Mouse (Mus musculus) embryonic facial prominence, embryonic 11.5 days (tissue): Measurements from ENCODE around the gene Arhgef6. TPM values are rescaled to one million over a fixed set of nuclear protein-coding genes. Genes with fewer than 3 reads are reported as not detected.

Experiments
- ATAC-seq: fragments of 200-750 bp; cut with Nextera tagmentation; replicated peaks from 2 replicates; pipeline ENCODE4 v1.8.0; 2017; ENCODE audit warnings: low read depth; ENCODE audit not compliant: insufficient number of reproducible peaks, low FRiP score, low TSS enrichment
- DNase-seq: peaks from one replicate; pipeline ENCODE4 v3.0.0-alpha.2; 2015; ENCODE audit warnings: low spot score
- H3K27ac ChIP-seq: fragments of 300-500 bp; sonication (generic); replicated peaks from 2 replicates; pipeline ENCODE4 v1.5.1; 2014; ENCODE audit warnings: mild to moderate bottlenecking, low read depth, low read length, control low read depth
- H3K27me3 ChIP-seq: fragments of 300-500 bp; sonication (generic); 2 replicates; pipeline ENCODE4 v1.6.1; 2014; ENCODE audit warnings: mild to moderate bottlenecking, low read length, moderate library complexity, mixed read lengths; ENCODE audit not compliant: control insufficient read depth, insufficient read depth
- H3K36me3 ChIP-seq: fragments of 300-500 bp; sonication (generic); replicated peaks from 2 replicates; pipeline ENCODE4 v1.6.1; 2014; ENCODE audit warnings: low read depth, mild to moderate bottlenecking, low read length, moderate library complexity, mixed read lengths; ENCODE audit not compliant: control insufficient read depth, insufficient read depth
- H3K4me1 ChIP-seq: fragments of 300-500 bp; sonication (generic); 2 replicates; pipeline ENCODE4 v1.6.1; 2014; ENCODE audit warnings: low read length, mixed read lengths; ENCODE audit not compliant: control insufficient read depth, insufficient read depth
- H3K4me2 ChIP-seq: fragments of 300-500 bp; sonication (generic); 2 replicates; pipeline ENCODE4 v1.6.1; 2014; ENCODE audit warnings: low read depth, mild to moderate bottlenecking, control low read depth, low read length, moderate library complexity
- H3K4me3 ChIP-seq: fragments of 300-500 bp; sonication (generic); 2 replicates; pipeline ENCODE4 v1.5.1; 2014; ENCODE audit warnings: low read depth, low read length, control low read depth
- H3K9ac ChIP-seq: fragments of 300-500 bp; sonication (generic); replicated peaks from 2 replicates; pipeline ENCODE4 v1.6.1; 2014; ENCODE audit warnings: mild to moderate bottlenecking, control low read depth, low read length
- H3K9me3 ChIP-seq: fragments of 300-500 bp; sonication (generic); replicated peaks from 2 replicates; pipeline ENCODE4 v1.6.1; 2016; ENCODE audit warnings: mild to moderate bottlenecking, low read length, inconsistent platforms, mixed read lengths; ENCODE audit not compliant: control insufficient read depth
- WGBS: fragments of 180-500 bp; shearing (Covaris S2); extraction: QIAGEN DNeasy Blood & Tissue Kit; methylation state at CpG from one replicate; pipeline ENCODE4 v1.1.7; 2014; 5-methylcytosine and 5-hydroxymethylcytosine counted together
- polyA plus RNA-seq: library from polyadenylated mRNA; unstranded; fragments of >200 nt; fragmentation: Nextera tagmentation; extraction: Ambion mirVana; gene quantifications from 2 replicates; pipeline ENCODE4 v1.2.1, GENCODE M21; 2014

Gene Arhgef6
- 7.2 and 7.3 TPM in 2 replicates for polyA plus RNA-seq

- no peaks in the 10 kb centered on the region for H3K27me3 ChIP-seq
- H3K27ac ChIP-seq, result no peak within 1 kb of the TSS
- WGBS, result 66% methylated on average over 18 of the region's 18 CpGs
- H3K9ac ChIP-seq, result no peak within 1 kb of the TSS
- DNase-seq (no peak), ATAC-seq (no peak)
- H3K36me3 ChIP-seq, result no peaks in the 10 kb centered on the region
- no peak within 1 kb of the TSS for H3K4me2 ChIP-seq
- H3K4me1 ChIP-seq, result no peaks in the 10 kb centered on the region
- no peak within 1 kb of the TSS for H3K4me3 ChIP-seq
- no peaks in the 10 kb centered on the region for H3K9me3 ChIP-seq
These were observed at the start of gene Arhgef6 for GRCm38 (mm10) chrX:57338371-57339211. Arhgef6 (minus strand) TSS chrX:57338729.

- no peaks in the 10 kb centered on the region for H3K36me3 ChIP-seq
- 79% methylated on average over 5 of the region's 5 CpGs for WGBS
- ATAC-seq, result no peak
These were observed 42.4 kb upstream of the Arhgef6 start for GRCm38 (mm10) chrX:57380915-57381314.

GRCm38 (mm10) chrX:57378579-57378978, 40.0 kb upstream of the Arhgef6 start:
- ATAC-seq (no peak), DNase-seq (no peak)
- Histone ChIP-seq H3K36me3 (no peaks in the 10 kb centered on the region), H3K27ac (no peak overlapping the region), H3K27me3 (no peaks in the 10 kb centered on the region), H3K4me2 (no peak overlapping the region), H3K4me3 (no peak overlapping the region), H3K4me1 (no peaks in the 10 kb centered on the region), H3K9ac (no peak overlapping the region), H3K9me3 (no peaks in the 10 kb centered on the region)
- 81% methylated on average over 3 of the region's 3 CpGs for WGBS

More at GRCm38 (mm10) chrX:57380915-57381314, 42.4 kb upstream of the Arhgef6 start:
- no peak overlapping the region for H3K9ac ChIP-seq
- H3K27me3 ChIP-seq, result no peaks in the 10 kb centered on the region
- no peak overlapping the region for H3K4me2 ChIP-seq
- no peaks in the 10 kb centered on the region for H3K9me3 ChIP-seq
- no peaks in the 10 kb centered on the region for H3K4me1 ChIP-seq
- DNase-seq, result no peak
- H3K27ac ChIP-seq, result no peak overlapping the region
- no peak overlapping the region for H3K4me3 ChIP-seq

- 76% methylated on average over 3 of the region's 3 CpGs for WGBS
- Histone ChIP-seq H3K27ac (no peak overlapping the region), H3K9ac (no peak overlapping the region), H3K9me3 (no peaks in the 10 kb centered on the region), H3K4me2 (no peak overlapping the region), H3K4me3 (no peak overlapping the region), H3K27me3 (no peaks in the 10 kb centered on the region), H3K4me1 (no peaks in the 10 kb centered on the region), H3K36me3 (no peaks in the 10 kb centered on the region)
- DNase-seq (no peak), ATAC-seq (no peak)
These were observed 38.6 kb upstream of the Arhgef6 start for GRCm38 (mm10) chrX:57377096-57377495.

GRCm38 (mm10) chrX:57374029-57374428, 35.5 kb upstream of the Arhgef6 start:
- no peak overlapping the region for H3K4me2 ChIP-seq
- H3K9ac ChIP-seq, result no peak overlapping the region
- H3K9me3 ChIP-seq, result no peaks in the 10 kb centered on the region
- H3K4me1 ChIP-seq, result no peaks in the 10 kb centered on the region
- no peaks in the 10 kb centered on the region for H3K27me3 ChIP-seq
- no peak for ATAC-seq
- H3K27ac ChIP-seq, result no peak overlapping the region
- no peaks in the 10 kb centered on the region for H3K36me3 ChIP-seq
- no peak for DNase-seq
- WGBS, result 79% methylated on average over 2 of the region's 2 CpGs
- no peak overlapping the region for H3K4me3 ChIP-seq

- Histone ChIP-seq H3K4me1 (no peaks in the 10 kb centered on the region), H3K4me2 (no peak overlapping the region), H3K36me3 (no peaks in the 10 kb centered on the region), H3K27ac (no peak overlapping the region), H3K4me3 (no peak overlapping the region), H3K27me3 (no peaks in the 10 kb centered on the region), H3K9me3 (no peaks in the 10 kb centered on the region), H3K9ac (no peak overlapping the region)
- no peak for ATAC-seq
- no peak for DNase-seq
- 81% methylated on average over 2 of the region's 2 CpGs for WGBS
These were observed 35.0 kb upstream of the Arhgef6 start for GRCm38 (mm10) chrX:57373543-57373942.

- no peak for ATAC-seq
These were observed 34.4 kb upstream of the Arhgef6 start for GRCm38 (mm10) chrX:57372965-57373364.

GRCm38 (mm10) chrX:57364891-57365569, 26.5 kb upstream of the Arhgef6 start:
- no peak overlapping the region for H3K4me2 ChIP-seq
- no peak for DNase-seq
- H3K27ac ChIP-seq, result no peak overlapping the region
- H3K36me3 ChIP-seq, result no peaks in the 10 kb centered on the region
- H3K9me3 ChIP-seq, result no peaks in the 10 kb centered on the region
- H3K4me1 ChIP-seq, result no peaks in the 10 kb centered on the region
- no peak for ATAC-seq
- H3K4me3 ChIP-seq, result no peak overlapping the region
- 69% methylated on average over 2 of the region's 2 CpGs for WGBS
- H3K27me3 ChIP-seq, result no peaks in the 10 kb centered on the region
- H3K9ac ChIP-seq, result no peak overlapping the region

More at GRCm38 (mm10) chrX:57372965-57373364, 34.4 kb upstream of the Arhgef6 start:
- no peaks in the 10 kb centered on the region for H3K27me3 ChIP-seq
- H3K27ac ChIP-seq, result no peak overlapping the region
- no peaks in the 10 kb centered on the region for H3K36me3 ChIP-seq
- H3K9ac ChIP-seq, result no peak overlapping the region
- no peak overlapping the region for H3K4me2 ChIP-seq
- H3K4me1 ChIP-seq, result no peaks in the 10 kb centered on the region
- no peaks in the 10 kb centered on the region for H3K9me3 ChIP-seq
- whole genome bisulfite sequencing, result 91% methylated on average over 4 of the region's 4 CpGs
- no peak for DNase-seq
- no peak overlapping the region for H3K4me3 ChIP-seq
